Mouse (Mus musculus) intestine, embryonic 14.5 days (tissue): Measurements from ENCODE around the gene Slc25a35. TPM values are rescaled to one million over a fixed set of nuclear protein-coding genes. Genes with fewer than 3 reads are reported as not detected.

Source experiments
- ATAC-seq: fragments of 200-750 bp; cut with Nextera tagmentation; replicated peaks from 2 replicates; pipeline ENCODE4 v1.8.0; 2017; ENCODE audit warnings: low read depth, moderate number of reproducible peaks, moderate TSS enrichment, moderate library complexity; ENCODE audit not compliant: low FRiP score, low TSS enrichment
- DNase-seq: peaks from one replicate; pipeline ENCODE4 v3.0.0-alpha.2; 2018; ENCODE audit warnings: low spot score
- H3K27ac ChIP-seq: fragments of 300-500 bp; sonication (generic); 2 replicates; pipeline ENCODE4 v1.5.1; 2014; ENCODE audit warnings: low read depth, mild to moderate bottlenecking, control low read depth
- H3K27me3 ChIP-seq: fragments of 300-500 bp; sonication (generic); replicated peaks from 2 replicates; pipeline ENCODE4 v1.6.1; 2014; ENCODE audit warnings: low read length, control low read depth; ENCODE audit not compliant: control insufficient read depth, insufficient read depth
- H3K36me3 ChIP-seq: fragments of 300-500 bp; sonication (generic); 2 replicates; pipeline ENCODE4 v1.6.1; 2014; ENCODE audit warnings: low read length, control low read depth; ENCODE audit not compliant: control insufficient read depth, insufficient read depth
- H3K4me1 ChIP-seq: fragments of 300-500 bp; sonication (generic); replicated peaks from 2 replicates; pipeline ENCODE4 v1.6.1; 2014; ENCODE audit warnings: low read length, control low read depth, mixed read lengths; ENCODE audit not compliant: control insufficient read depth, insufficient read depth
- H3K4me2 ChIP-seq: fragments of 300-500 bp; sonication (generic); 2 replicates; pipeline ENCODE4 v1.6.1; 2014; ENCODE audit warnings: low read length
- H3K4me3 ChIP-seq: fragments of 300-500 bp; sonication (generic); 2 replicates; pipeline ENCODE4 v1.5.1; 2014; ENCODE audit warnings: low read depth, low read length, control low read depth, mixed read lengths
- H3K9ac ChIP-seq: fragments of 300-500 bp; sonication (generic); 2 replicates; pipeline ENCODE4 v1.6.1; 2014; ENCODE audit warnings: mild to moderate bottlenecking, low read length
- H3K9me3 ChIP-seq: fragments of 300-500 bp; sonication (generic); 2 replicates; pipeline ENCODE4 v1.6.1; 2016; ENCODE audit warnings: low read length, control low read depth; ENCODE audit not compliant: control insufficient read depth
- WGBS: fragments of 180-500 bp; shearing (Covaris S2); extraction: QIAGEN DNeasy Blood & Tissue Kit; methylation state at CpG from one replicate; pipeline ENCODE4 v1.1.7; 2014; 5-methylcytosine and 5-hydroxymethylcytosine counted together
- microRNA-seq: library from miRNA; unstranded; fragments of <30 nt; microRNA quantifications from one replicate; pipeline ENCODE4, GENCODE M21; 2016
- polyA plus RNA-seq: library from polyadenylated mRNA; unstranded; fragments of >200 nt; fragmentation: Nextera tagmentation; extraction: Ambion mirVana; gene quantifications from 2 replicates; pipeline ENCODE4 v1.2.1, GENCODE M21; 2014

Slc25a35 gene
- polyA plus RNA-seq, 1 experiment from 2014 or later, result 3.0 TPM

GRCm38 (mm10) chr11:69015644-69016441 is 47.9 kb downstream of the Slc25a35 start, which contains the start of gene Ctc1:
Ctc1 (plus strand) TSS chr11:69015911.
- Histone ChIP-seq H3K27ac (peak within 1 kb of the TSS; percentile 94), H3K9ac (peak within 1 kb of the TSS; percentile 94), H3K4me3 (peak within 1 kb of the TSS; percentile 82), H3K4me2 (peak within 1 kb of the TSS; percentile 84), H3K36me3 (peaks cover under 1% of the 10 kb centered on the region; the same call in 1 of the 2 replicates), H3K27me3 (no peaks in the 10 kb centered on the region), H3K4me1 (peaks cover 11% of the 10 kb centered on the region), H3K9me3 (no peaks in the 10 kb centered on the region)
- DNase-seq (peak; percentile 94), ATAC-seq (peak; percentile 96)
- 2% methylated on average over 38 of the region's 38 CpGs for WGBS

GRCm38 (mm10) chr11:69016755-69017154 is 48.8 kb downstream of the Slc25a35 start:
- H3K27ac ChIP-seq, result peak overlapping the region; percentile 94
- peak overlapping the region; percentile 94 for H3K9ac ChIP-seq

GRCm38 (mm10) chr11:69020691-69021090 is 52.8 kb downstream of the Slc25a35 start:
- no peak for ATAC-seq
- no peak overlapping the region for H3K4me3 ChIP-seq
- H3K27me3 ChIP-seq, result no peaks in the 10 kb centered on the region
- no peak for DNase-seq
- H3K27ac ChIP-seq, result no peak overlapping the region
- H3K4me2 ChIP-seq, result no peak overlapping the region
- H3K4me1 ChIP-seq, result peaks cover 7% of the 10 kb centered on the region
- peaks cover 48% of the 10 kb centered on the region for H3K36me3 ChIP-seq
- H3K9me3 ChIP-seq, result no peaks in the 10 kb centered on the region
- H3K9ac ChIP-seq, result no peak overlapping the region

More at GRCm38 (mm10) chr11:69016755-69017154, 48.8 kb downstream of the Slc25a35 start:
- DNase-seq, result no peak
- 64% methylated on average over 3 of the region's 3 CpGs for WGBS
- no peaks in the 10 kb centered on the region for H3K9me3 ChIP-seq
- no peak for ATAC-seq
- H3K27me3 ChIP-seq, result no peaks in the 10 kb centered on the region
- peaks cover 9% of the 10 kb centered on the region for H3K36me3 ChIP-seq
- H3K4me2 ChIP-seq, result peak overlapping the region; percentile 84
- peaks cover 7% of the 10 kb centered on the region for H3K4me1 ChIP-seq
- peak overlapping the region; percentile 82 for H3K4me3 ChIP-seq

Small RNA genes lying within 50 kb of the gene (microRNA-seq; reads per million reads assigned to microRNA genes)
- gene Mir3062, result 6.8 reads per million, percentile 36 among the genes with 10 or more reads in this experiment

Other genes with a start within 250 kb of the Slc25a35 start
- gene Ndel1, start 96.3 kb upstream of the Slc25a35 start, polyA plus RNA-seq, result 60.0 and 60.3 TPM in 2 replicates
- gene Rnf222, start 79.6 kb upstream of the Slc25a35 start, polyA plus RNA-seq, result 0.07 and 0.11 TPM in 2 replicates
- gene Rpl26, start 66.5 kb upstream of the Slc25a35 start, polyA plus RNA-seq, result 1,271 and 1,334 TPM in 2 replicates
- gene Odf4, start 41.0 kb upstream of the Slc25a35 start, polyA plus RNA-seq, result 0.22 TPM in 1 of 2 replicates, not detected in the other
- 9.6 and 9.9 TPM in 2 replicates for gene Arhgef15, start 10.7 kb upstream of the Slc25a35 start, polyA plus RNA-seq
- 67.3 and 72.7 TPM in 2 replicates for gene Rangrf, start 7.1 kb downstream of the Slc25a35 start, polyA plus RNA-seq
- gene Pfas, start 40.3 kb downstream of the Slc25a35 start, polyA plus RNA-seq, result 32.9 and 38.7 TPM in 2 replicates
- 46.6 and 53.1 TPM in 2 replicates for gene Ctc1, start 47.8 kb downstream of the Slc25a35 start, polyA plus RNA-seq
- 150 and 170 TPM in 2 replicates for gene Aurkb, start 77.5 kb downstream of the Slc25a35 start, polyA plus RNA-seq
- 8.8 TPM in 2 replicates for gene Borcs6, start 91.6 kb downstream of the Slc25a35 start, polyA plus RNA-seq
- gene Tmem107, start 102.7 kb downstream of the Slc25a35 start, polyA plus RNA-seq, result 50.1 and 58.9 TPM in 2 replicates
- gene Vamp2, start 120.4 kb downstream of the Slc25a35 start, polyA plus RNA-seq, result 76.7 TPM in 2 replicates
- gene Per1, start 127.1 kb downstream of the Slc25a35 start, polyA plus RNA-seq, result 10.5 and 13.4 TPM in 2 replicates
- 0.28 and 0.32 TPM in 2 replicates for gene Hes7, start 152.3 kb downstream of the Slc25a35 start, polyA plus RNA-seq
- gene 9130213A22Rik, start 154.5 kb downstream of the Slc25a35 start, polyA plus RNA-seq, result 0.19 and 0.30 TPM in 2 replicates
- 0.18 and 0.71 TPM in 2 replicates for gene Aloxe3, start 157.8 kb downstream of the Slc25a35 start, polyA plus RNA-seq
- gene Alox12b, start 188.9 kb downstream of the Slc25a35 start, polyA plus RNA-seq, result 0.12 and 0.28 TPM in 2 replicates
- 0.13 and 0.15 TPM in 2 replicates for gene Alox8, start 229.7 kb downstream of the Slc25a35 start, polyA plus RNA-seq